Mouse (Mus musculus) kidney, adult 2 months (tissue): Measurements from ENCODE around the gene Rnase9. TPM values are rescaled to one million over a fixed set of nuclear protein-coding genes. Genes with fewer than 3 reads are reported as not detected.

ENCODE experiments used
- DNase-seq: peaks from one replicate; pipeline ENCODE4 v3.0.0; 2021
- H3K27ac ChIP-seq: fragments of 200-500 bp; 2 replicates; pipeline ENCODE4 v1.5.1; 2012; ENCODE audit warnings: low read depth, low read length, control low read depth, inconsistent platforms; ENCODE audit not compliant: insufficient read depth
- H3K27me3 ChIP-seq: fragments of 200-500 bp; replicated peaks from 2 replicates; pipeline ENCODE4 v1.6.1; 2012; ENCODE audit warnings: mild to moderate bottlenecking, moderate library complexity, low read length, inconsistent platforms; ENCODE audit not compliant: control insufficient read depth, insufficient read depth
- H3K36me3 ChIP-seq: fragments of 200-500 bp; 2 replicates; pipeline ENCODE4 v1.6.1; 2012; ENCODE audit warnings: mild to moderate bottlenecking, moderate library complexity, low read length, inconsistent platforms; ENCODE audit not compliant: control insufficient read depth, insufficient read depth
- H3K4me1 ChIP-seq: fragments of 200-500 bp; 2 replicates; pipeline ENCODE4 v1.6.1; 2011; ENCODE audit warnings: low read length; ENCODE audit not compliant: control insufficient read depth, insufficient read depth
- H3K4me3 ChIP-seq: fragments of 200-500 bp; 2 replicates; pipeline ENCODE4 v1.5.1; 2011; ENCODE audit warnings: mild to moderate bottlenecking, low read depth, low read length, control low read depth; ENCODE audit not compliant: insufficient read depth
- CTCF ChIP-seq: fragments of 200-500 bp; conservative IDR thresholded peaks from 2 replicates; pipeline ENCODE4 v1.5.1; 2011; ENCODE audit warnings: low read depth, mild to moderate bottlenecking, control low read depth, low read length, moderate library complexity, mixed read lengths; ENCODE audit not compliant: insufficient read depth, insufficient read length
- POLR2A ChIP-seq: fragments of 200-500 bp; IDR thresholded peaks from one replicate; pipeline ENCODE4 v1.6.1; 2011; ENCODE audit warnings: low read depth, low read length, control low read depth
- WGBS: fragments of 180-500 bp; shearing (Covaris S2); methylation state at CpG from one replicate; pipeline ENCODE4 v1.1.7; 2018; 5-methylcytosine and 5-hydroxymethylcytosine counted together
- polyA plus RNA-seq: library from polyadenylated mRNA; depleted of rRNA; stranded (reverse); fragments of >200 nt; gene quantifications from 2 replicates; pipeline ENCODE4 v1.2.3, GENCODE M21; 2012

Rnase9 gene
- polyA plus RNA-seq, 1 experiment, result not detected

GRCm38 (mm10) chr14:51047846-51048245 is 6.2 kb upstream of the Rnase9 start:
- Histone ChIP-seq H3K27me3 (no peaks in the 10 kb centered on the region), H3K4me3 (no peak overlapping the region), H3K36me3 (no peaks in the 10 kb centered on the region), H3K27ac (no peak overlapping the region), H3K4me1 (no peaks in the 10 kb centered on the region)
- no peak for TF ChIP-seq POLR2A
- TF ChIP-seq CTCF, result no peak
- no peak for DNase-seq
- 18% methylated on average over 5 of the region's 5 CpGs for WGBS

GRCm38 (mm10) chr14:51036214-51036613 is 5.5 kb downstream of the Rnase9 start:
- WGBS, result 87% methylated on average over 4 of the region's 4 CpGs
- no peak overlapping the region for H3K4me3 ChIP-seq
- H3K27ac ChIP-seq, result no peak overlapping the region
- TF ChIP-seq POLR2A (no peak), CTCF (no peak)
- DNase-seq, result no peak
- no peaks in the 10 kb centered on the region for H3K27me3 ChIP-seq
- H3K36me3 ChIP-seq, result no peaks in the 10 kb centered on the region
- H3K4me1 ChIP-seq, result no peaks in the 10 kb centered on the region

DNA sequence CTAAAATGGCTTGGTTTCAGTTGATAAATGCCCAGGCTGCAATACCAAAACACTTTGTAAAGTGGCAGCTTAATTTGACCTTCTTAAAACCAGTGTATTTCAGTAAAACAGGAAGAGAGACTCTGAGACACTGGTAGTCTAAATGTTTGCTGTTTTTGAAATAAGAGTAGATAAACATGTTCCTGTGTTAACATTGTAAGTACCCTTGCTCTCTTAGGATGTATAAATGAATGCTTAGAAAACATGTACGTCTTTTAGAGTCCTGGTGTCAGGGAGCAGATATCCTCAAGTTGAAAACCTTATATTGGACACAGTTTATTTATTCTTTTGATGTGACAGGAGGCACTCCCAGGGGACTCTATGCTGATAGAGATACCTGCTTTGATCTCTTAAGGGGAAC is 6.5 kb downstream of the Rnase9 start:
- H3K27me3 ChIP-seq, result no peaks in the 10 kb centered on the region
- no peak for DNase-seq
- H3K27ac ChIP-seq, result no peak overlapping the region
- H3K4me1 ChIP-seq, result no peaks in the 10 kb centered on the region
- WGBS, result 67% methylated on average over 1 of the region's 1 CpGs
- TF ChIP-seq POLR2A (no peak), CTCF (no peak)
- no peaks in the 10 kb centered on the region for H3K36me3 ChIP-seq
- no peak overlapping the region for H3K4me3 ChIP-seq

- Histone ChIP-seq H3K4me3 (no peak overlapping the region), H3K4me1 (no peaks in the 10 kb centered on the region), H3K27me3 (no peaks in the 10 kb centered on the region), H3K27ac (no peak overlapping the region), H3K36me3 (no peaks in the 10 kb centered on the region)
- no peak for DNase-seq
- WGBS, result 65% methylated on average over 3 of the region's 3 CpGs
- TF ChIP-seq CTCF (no peak), POLR2A (no peak)
These were observed 14.1 kb downstream of the Rnase9 start for GRCm38 (mm10) chr14:51027387-51028155.

DNA sequence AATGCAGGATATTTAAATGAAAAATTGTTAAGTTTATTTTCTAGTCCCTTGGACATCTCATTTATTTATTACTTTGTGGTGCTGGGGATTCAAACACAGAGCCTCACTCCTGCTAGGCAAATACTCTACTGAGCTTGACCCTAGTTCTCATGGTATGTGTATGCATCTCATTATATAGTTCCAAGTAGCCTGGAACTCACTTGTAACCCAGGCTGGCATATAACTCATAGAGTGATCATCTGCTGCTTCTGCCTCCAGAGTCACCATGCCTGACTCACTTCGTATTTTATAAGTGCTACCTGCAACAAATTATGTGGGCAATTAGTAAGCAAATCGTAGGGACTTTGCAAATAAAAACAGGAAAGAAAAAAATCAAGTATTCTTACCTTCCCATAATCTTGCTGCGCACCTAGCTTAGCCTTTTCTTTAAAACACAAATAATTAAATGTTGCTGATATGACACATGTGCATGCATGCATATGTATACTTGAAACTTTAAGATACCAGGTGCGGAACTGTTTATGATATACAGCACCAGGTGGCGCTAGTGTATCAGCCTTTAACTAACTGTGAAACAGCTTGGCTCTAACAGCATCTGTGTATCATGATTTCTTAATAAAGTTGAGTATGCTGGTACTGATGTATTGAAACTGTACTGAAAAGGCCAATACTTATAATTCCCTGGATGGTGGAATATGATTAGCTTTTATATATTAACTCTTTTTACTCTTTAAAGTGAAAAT is 15.1 kb downstream of the Rnase9 start:
- H3K27ac ChIP-seq, result no peak overlapping the region
- DNase-seq, result peak; percentile 83

GRCm38 (mm10) chr14:51024820-51025219 is 16.8 kb downstream of the Rnase9 start:
- DNase-seq, result no peak
- no peaks in the 10 kb centered on the region for H3K36me3 ChIP-seq
- no peak for TF ChIP-seq POLR2A
- no peak for TF ChIP-seq CTCF
- no peak overlapping the region for H3K27ac ChIP-seq
- no peak overlapping the region for H3K4me3 ChIP-seq
- H3K27me3 ChIP-seq, result no peaks in the 10 kb centered on the region
- H3K4me1 ChIP-seq, result no peaks in the 10 kb centered on the region
- 100% methylated on average over 1 of the region's 1 CpGs for WGBS

More for the DNA sequence above, 15.1 kb downstream of the Rnase9 start:
- Histone ChIP-seq H3K36me3 (no peaks in the 10 kb centered on the region), H3K27me3 (no peaks in the 10 kb centered on the region), H3K4me3 (no peak overlapping the region), H3K4me1 (no peaks in the 10 kb centered on the region)
- 36% methylated on average over 5 of the region's 5 CpGs for WGBS
- TF ChIP-seq CTCF, result peak; percentile 54
- no peak for TF ChIP-seq POLR2A

DNA sequence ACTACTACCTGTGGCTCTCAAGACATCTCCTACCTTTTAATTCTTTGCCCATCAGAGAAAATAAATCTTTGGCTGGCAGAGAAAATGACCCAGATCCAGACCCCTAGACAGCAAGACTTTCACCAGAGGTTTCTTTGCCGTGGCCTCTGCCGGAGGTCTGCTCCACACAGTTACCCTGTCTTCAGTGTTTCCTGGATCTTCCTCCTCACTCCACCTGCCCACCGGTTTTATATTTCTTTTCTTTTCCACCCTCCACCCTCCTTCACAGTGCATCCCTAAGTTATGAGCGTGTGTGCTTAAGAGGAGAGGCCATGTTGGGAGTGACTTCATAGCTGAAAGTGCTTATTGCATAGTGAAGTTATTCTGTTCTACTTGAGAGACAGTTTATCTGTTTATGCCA is 18.2 kb downstream of the Rnase9 start:
- no peak for DNase-seq
- H3K4me3 ChIP-seq, result no peak overlapping the region
- WGBS, result 69% methylated on average over 4 of the region's 4 CpGs
- TF ChIP-seq POLR2A, result no peak
- no peak for TF ChIP-seq CTCF
- H3K27me3 ChIP-seq, result no peaks in the 10 kb centered on the region
- no peaks in the 10 kb centered on the region for H3K36me3 ChIP-seq
- no peak overlapping the region for H3K27ac ChIP-seq
- H3K4me1 ChIP-seq, result no peaks in the 10 kb centered on the region
